Mouse (Mus musculus) c-Kit-positive CD71-positive TER-119-positive erythroid progenitor cells, embryonic 14.5 days (primary cell): ENCODE data around the gene Gm17324.

Experiments used
- DNase-seq: peaks from one replicate; pipeline ENCODE4 v3.0.0-alpha.2; 2013; ENCODE audit warnings: low spot score

Gene Gm17324

GRCm38 (mm10) chr9:78463337-78463736 is 14.8 kb upstream of the Gm17324 start:
- DNase-seq = no peak

GRCm38 (mm10) chr9:78457026-78457425 is 8.4 kb upstream of the Gm17324 start:
- no peak for DNase-seq

- DNase-seq = no peak
Observed at GRCm38 (mm10) chr9:78451382-78451781, 2.8 kb upstream of the Gm17324 start.

- no peak for DNase-seq
Observed at GRCm38 (mm10) chr9:78450404-78450803, 1.8 kb upstream of the Gm17324 start.

- DNase-seq = no peak
Observed at GRCm38 (mm10) chr9:78447606-78447972, 997 bp downstream of the Gm17324 start.

GRCm38 (mm10) chr9:78442579-78443392 is 5.8 kb downstream of the Gm17324 start, which contains the start of gene Cgas:
Gene Cgas (minus strand): TSS chr9:78443237.
- no peak for DNase-seq

GRCm38 (mm10) chr9:78442237-78442578 is 6.4 kb downstream of the Gm17324 start:
- no peak for DNase-seq

- DNase-seq = no peak
Observed at GRCm38 (mm10) chr9:78439426-78439825, 9.2 kb downstream of the Gm17324 start.

- no peak for DNase-seq
Observed at GRCm38 (mm10) chr9:78432471-78432870, 16.1 kb downstream of the Gm17324 start.

GRCm38 (mm10) chr9:78430486-78430885 is 18.1 kb downstream of the Gm17324 start:
- no peak for DNase-seq

- no peak for DNase-seq
Observed at GRCm38 (mm10) chr9:78429551-78429950, 19.0 kb downstream of the Gm17324 start.

- DNase-seq = no peak
Observed at GRCm38 (mm10) chr9:78428870-78429432, 19.6 kb downstream of the Gm17324 start.

- DNase-seq = no peak
Observed at GRCm38 (mm10) chr9:78428185-78428584, 20.4 kb downstream of the Gm17324 start.

- no peak for DNase-seq
Observed at GRCm38 (mm10) chr9:78427362-78427781, 21.2 kb downstream of the Gm17324 start.

- no peak for DNase-seq
Observed at GRCm38 (mm10) chr9:78401596-78401995, 47.0 kb downstream of the Gm17324 start.

GRCm38 (mm10) chr9:78400570-78400969 is 48.0 kb downstream of the Gm17324 start:
- DNase-seq = no peak
